Mouse (Mus musculus) embryo, embryonic 11.5 days (tissue): ENCODE measurements around the gene Sptan1.
A peak's percentile ranks its signal among the peaks of the same experiment; 100 is the strongest.

Source experiments
- DNase-seq: peaks from one replicate; pipeline ENCODE4 v3.0.0-alpha.2; 2012; ENCODE audit warnings: low read depth, low spot score

The Sptan1 gene

DNA sequence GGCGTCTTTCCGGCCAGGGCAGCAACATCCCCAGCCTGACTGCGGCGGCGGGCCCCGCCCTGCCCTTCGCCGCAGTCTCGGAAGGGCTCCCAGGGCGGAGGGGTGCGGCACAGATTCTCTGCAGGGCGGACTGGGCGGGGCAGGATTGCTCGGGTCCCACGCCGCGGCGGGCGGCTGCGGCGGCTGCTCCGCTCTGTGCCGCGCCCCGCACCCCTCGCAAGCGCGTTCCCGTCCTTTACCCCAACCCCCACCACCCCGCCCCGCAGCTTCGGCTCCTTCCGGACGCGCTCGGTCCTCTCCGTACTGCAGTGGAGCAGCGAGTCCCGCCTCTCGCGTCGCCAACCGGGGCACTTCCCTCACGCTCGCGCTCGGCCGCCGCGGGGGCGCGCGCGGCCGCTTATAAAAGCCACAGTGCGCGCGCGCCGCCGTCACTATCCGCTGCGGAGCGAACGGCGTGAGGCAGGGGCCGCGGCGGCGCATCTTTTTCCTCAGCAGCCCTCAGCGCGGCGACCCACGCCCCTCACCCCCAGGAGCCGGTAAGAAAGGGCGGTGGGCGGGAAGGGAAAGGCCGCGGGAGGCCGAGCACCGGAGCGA is at the start of gene Sptan1:
Gene Sptan1, plus strand, starts transcription at position 311 of the 594 bp plus-strand sequence.
- DNase-seq: peak; percentile 92

DNA sequence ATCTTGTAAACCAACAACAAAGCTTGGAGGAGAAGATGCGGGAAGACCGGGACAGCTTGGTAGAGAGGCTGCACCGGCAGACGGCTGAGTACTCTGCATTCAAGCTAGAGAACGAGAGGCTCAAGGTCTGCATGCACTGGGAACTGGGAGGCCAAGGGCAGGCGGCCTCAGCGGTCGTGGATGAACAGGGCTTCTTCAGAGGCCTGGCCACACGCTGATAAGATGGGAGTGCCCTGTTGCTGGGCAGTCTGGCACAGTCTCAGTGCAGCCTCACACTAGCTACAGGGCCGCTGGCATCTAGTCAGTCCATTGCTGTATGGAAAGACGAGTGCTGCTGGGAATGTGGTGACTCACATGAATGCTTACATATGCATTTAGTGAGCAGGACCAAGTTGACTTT is 47.7 kb upstream of the Sptan1 start:
- no peak for DNase-seq

GRCm38 (mm10) chr2:29922011-29922410 is 43.3 kb upstream of the Sptan1 start:
- DNase-seq: no peak

DNA sequence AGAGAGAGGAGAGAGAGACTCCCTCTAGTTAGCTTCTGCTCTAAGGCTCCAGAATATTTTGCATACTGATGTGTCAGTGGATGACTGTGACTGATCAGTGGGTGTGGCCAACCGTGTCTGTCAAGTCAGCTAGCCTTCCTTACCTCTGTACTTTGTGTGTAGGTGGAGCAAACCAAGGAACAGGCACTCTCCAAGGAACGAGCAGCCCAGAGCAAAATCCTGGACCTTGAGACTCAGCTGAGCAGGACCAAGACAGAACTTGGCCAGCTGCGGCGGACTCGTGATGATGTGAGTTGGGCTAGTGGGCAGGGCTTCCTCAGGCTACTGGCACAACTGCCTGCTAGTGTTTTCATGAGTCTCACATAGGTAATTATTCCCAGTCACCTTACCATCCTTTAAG is 38.8 kb upstream of the Sptan1 start:
- no peak for DNase-seq

GRCm38 (mm10) chr2:29930506-29930905 is 34.9 kb upstream of the Sptan1 start:
- DNase-seq: no peak

GRCm38 (mm10) chr2:29931194-29931593 is 34.2 kb upstream of the Sptan1 start:
- DNase-seq: no peak

- peak; percentile 90 for DNase-seq
Measured at GRCm38 (mm10) chr2:29934906-29935599, 30.3 kb upstream of the Sptan1 start, which contains the start of gene Gle1. Gene Gle1 (plus strand): TSS chr2:29935426.

DNA sequence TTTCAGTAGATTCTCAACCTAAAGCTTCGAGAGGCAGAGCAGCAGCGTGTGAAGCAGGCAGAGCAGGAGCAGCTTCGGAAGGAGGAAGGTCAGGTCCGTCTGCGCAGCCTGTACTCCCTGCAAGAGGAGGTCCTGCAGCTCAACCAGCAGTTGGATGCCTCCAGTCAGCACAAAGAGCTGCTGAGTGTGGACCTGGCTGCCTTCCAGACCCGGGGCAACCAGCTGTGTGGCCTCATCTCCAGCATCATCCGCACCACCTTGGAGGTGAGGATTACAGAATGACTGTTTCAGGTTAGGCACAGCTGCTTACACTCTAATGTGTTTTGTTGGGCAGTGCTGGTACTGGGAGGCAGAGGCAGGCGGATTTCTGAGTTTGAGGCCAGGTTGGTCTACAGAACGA is 25.3 kb upstream of the Sptan1 start:
- DNase-seq: no peak

GRCm38 (mm10) chr2:29940826-29941225 is 24.5 kb upstream of the Sptan1 start:
- no peak for DNase-seq

GRCm38 (mm10) chr2:29944723-29945122 is 20.6 kb upstream of the Sptan1 start:
- DNase-seq: no peak

- no peak for DNase-seq
Measured at GRCm38 (mm10) chr2:29948896-29949295, 16.5 kb upstream of the Sptan1 start.

- no peak for DNase-seq
Measured at GRCm38 (mm10) chr2:29961246-29961645, 4.1 kb upstream of the Sptan1 start.

DNA sequence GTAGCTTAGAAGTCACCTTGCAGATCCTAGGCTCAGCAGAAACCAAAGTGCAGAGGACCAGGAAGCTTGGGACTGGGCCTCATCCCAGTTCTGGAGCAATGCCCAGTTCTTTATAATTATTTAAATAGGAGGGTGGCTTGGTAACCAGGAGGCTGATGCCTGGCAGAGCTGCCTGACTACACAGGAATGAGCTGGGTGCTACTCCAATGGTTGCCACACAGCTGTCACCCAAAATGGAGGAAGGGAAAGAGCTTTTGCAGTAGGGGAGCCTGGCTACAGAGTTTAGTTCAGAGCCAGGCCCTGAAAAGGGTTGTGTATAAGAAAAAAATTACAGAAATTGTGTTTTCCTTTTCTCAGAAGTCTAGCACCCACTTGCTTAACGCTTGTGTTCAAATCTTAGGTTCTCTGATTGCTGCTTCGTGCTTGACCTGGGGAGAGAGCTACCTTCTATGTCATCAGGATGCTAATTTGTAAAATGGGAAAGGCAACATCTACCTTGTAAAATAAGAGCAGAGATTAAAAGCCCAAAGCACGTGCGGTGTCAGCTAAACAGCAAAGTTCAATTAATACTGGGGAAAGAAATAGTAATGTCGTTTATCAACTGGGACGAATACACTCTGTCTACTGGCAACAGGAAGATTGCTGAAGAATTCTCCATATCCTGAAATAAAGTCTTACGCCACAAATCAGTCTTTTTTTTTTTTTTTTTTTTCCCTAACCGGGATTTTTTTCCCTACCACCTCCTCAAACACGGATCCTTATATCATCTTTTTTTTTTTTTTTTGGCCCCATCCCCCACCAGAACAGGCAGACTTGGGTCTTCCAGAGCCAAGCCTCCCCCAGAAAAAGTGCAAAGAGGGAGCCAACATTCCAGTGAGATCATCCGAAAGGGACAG is 758 bp upstream of the Sptan1 start:
- DNase-seq: no peak

GRCm38 (mm10) chr2:29965906-29966305 is 546 bp downstream of the Sptan1 start:
- DNase-seq: no peak

- no peak for DNase-seq
Measured at GRCm38 (mm10) chr2:29966826-29967225, 1.5 kb downstream of the Sptan1 start.

DNA sequence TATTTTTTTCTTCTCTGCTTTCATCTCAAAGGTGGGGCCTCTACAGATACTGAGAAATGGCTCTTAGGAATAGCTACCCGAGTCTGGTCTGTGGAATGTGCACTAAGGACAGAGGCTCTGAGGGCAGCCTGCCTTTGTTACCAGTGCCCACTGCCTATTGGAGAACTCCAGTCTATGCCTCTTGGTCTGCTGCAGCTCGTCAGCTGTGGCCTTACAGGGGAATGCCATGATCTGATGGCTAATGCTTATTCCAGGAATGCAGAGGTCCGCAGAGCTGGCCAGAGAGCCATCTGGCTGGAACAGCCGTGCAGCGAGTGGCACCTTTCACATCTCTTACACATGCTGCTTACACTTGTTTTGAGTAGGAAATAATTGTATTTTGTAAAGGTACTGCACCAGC is 2.4 kb downstream of the Sptan1 start:
- DNase-seq: no peak

DNA sequence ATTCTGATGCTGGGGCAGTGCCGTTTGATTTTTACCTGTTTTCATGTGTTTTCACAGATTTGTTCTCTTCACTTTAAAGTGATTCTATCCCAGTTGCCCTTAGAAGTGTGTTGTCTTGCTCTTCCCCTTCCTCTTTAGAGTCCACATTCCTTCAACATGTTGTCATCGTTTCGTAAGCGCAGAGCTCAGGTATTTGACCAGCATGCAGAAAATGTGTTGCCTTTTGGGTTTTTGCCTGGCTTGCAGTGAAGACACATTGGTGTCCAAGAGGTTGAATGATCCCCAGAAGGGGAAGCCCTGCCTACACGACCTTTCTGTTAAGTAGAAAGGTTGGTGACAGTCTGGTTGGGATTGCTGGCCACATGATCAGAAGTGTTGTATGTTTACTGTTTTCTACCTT is 3.3 kb downstream of the Sptan1 start:
- no peak for DNase-seq

GRCm38 (mm10) chr2:29971838-29972635 is 6.7 kb downstream of the Sptan1 start:
- DNase-seq: no peak

- DNase-seq: no peak
Measured at GRCm38 (mm10) chr2:29973525-29973924, 8.2 kb downstream of the Sptan1 start.

- peak; percentile 37 for DNase-seq
Measured at GRCm38 (mm10) chr2:29977307-29977706, 11.9 kb downstream of the Sptan1 start.

DNA sequence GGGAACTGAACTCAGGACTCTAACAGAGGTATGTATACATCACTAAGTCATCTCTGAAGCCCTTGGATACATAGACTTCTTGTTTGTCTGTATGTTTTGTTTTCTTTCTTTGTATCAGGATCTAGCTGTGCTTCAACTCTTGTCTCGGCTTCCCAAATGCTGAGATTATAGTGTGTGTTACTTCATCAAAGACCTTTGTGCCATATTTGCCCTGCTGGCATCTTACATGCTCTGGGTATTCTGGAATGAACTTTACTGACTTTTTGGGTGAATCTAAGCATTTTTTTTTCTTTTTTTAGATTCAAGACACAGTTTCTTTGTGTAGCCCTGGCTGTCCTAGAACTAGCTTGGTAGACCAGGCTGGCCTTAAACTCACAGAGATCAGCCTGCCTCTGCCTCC is 15.3 kb downstream of the Sptan1 start:
- no peak for DNase-seq

DNA sequence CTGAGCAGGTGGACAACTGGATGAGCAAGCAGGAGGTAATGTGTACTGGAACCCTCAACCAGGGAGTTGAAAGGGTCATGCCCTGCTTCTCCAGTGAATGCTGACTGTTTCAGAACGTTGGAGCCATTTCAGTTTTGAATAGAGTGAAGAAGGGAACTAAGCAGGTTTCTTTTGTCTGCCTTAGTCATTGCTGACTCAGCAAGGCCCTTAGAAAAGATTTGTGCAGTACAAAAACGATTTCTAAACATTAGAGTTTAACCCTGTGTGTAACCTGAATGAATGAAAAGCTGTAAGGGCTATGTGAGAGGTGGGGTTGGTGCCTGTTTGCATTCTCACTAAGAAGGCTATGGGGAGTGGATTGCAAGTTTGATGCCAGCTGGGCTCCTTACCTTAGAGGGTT is 26.6 kb downstream of the Sptan1 start:
- DNase-seq: no peak
